Mouse (Mus musculus): ENCODE results near the gene Spon1.

Gene Spon1

GRCm38 (mm10) chr7:113841521-113841920, 75.7 kb downstream of the Spon1 start:
- no peak for DNase-seq (ENCODE audit: low spot score in 2 of 2)

DNA sequence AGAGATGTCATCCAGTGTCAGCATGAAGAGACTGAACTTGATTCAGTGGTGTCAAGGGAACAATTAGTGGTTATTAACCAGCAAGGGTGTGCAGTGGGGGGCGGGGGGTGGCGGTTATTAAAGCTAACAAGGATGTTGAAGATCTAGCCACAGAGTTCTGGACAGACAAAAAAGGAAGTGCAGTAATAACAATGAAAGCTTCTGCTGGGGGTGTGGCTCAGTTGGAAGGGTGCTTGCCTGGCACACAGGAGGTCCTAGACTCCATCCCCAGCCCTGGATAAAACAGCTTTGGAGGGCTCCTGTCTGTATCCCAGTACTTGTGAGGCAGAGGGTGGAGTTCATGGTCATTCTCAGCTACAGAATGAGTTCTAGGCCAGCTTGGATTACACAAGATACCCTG, 77.4 kb downstream of the Spon1 start:
- no peak for DNase-seq (ENCODE audit: low spot score in 2 of 2)

- no peak for DNase-seq (ENCODE audit: low spot score in 2 of 2)
These were observed 79.4 kb downstream of the Spon1 start for GRCm38 (mm10) chr7:113845191-113845590.

GRCm38 (mm10) chr7:113846553-113846952, 80.8 kb downstream of the Spon1 start:
- DNase-seq (ENCODE audit: low spot score in 2 of 2): no peak

GRCm38 (mm10) chr7:113847041-113847819, 81.4 kb downstream of the Spon1 start:
- DNase-seq (ENCODE audit: low spot score in 2 of 2): no peak

DNA sequence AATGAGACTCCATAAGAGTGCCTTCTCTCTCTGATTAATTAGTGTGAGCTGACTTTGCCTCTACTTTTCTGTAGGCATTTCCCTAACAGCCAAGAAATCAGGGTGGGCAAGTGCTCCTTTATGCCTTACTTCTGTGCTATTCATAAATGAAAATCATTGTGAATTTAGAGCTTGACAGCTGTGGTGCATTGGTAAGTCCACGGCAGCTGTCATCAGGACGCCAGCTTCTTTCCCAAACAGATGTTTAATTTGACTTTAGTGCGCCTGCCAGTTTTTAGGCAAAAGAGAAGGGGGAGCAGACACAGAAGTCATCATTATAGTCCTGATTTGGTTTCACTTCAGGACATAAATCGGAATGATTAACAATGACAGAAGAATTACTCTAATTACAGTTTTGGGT, 84.6 kb downstream of the Spon1 start:
- DNase-seq (ENCODE audit: low spot score in 2 of 2): no peak

- DNase-seq (ENCODE audit: low spot score in 2 of 2): no peak
These were observed 89.6 kb downstream of the Spon1 start for GRCm38 (mm10) chr7:113855396-113855795.

GRCm38 (mm10) chr7:113856067-113856466, 90.3 kb downstream of the Spon1 start:
- no peak for DNase-seq (ENCODE audit: low spot score in 2 of 2)

- DNase-seq (ENCODE audit: low spot score in 2 of 2): no peak
These were observed 93.7 kb downstream of the Spon1 start for GRCm38 (mm10) chr7:113859480-113859881.

DNA sequence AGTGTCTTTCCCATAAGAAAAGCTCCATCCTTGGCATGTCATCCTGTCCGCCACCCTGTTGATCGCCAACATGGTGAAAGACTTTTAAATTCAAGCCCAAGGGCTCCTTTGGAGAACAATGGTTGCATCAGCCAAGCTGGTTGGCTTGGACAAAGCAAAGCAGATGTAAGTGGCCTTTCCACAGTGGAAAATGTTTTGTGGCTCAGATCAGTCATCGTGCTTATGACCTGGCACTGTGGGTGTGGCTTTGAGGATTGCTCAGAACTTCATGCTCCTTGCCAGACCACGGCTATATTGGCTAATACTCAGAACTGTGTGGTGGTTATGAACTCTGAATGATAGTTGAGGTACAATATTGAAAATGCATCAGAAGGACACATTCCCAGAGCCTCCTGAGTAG, 96.2 kb downstream of the Spon1 start:
- no peak for DNase-seq (ENCODE audit: low spot score in 2 of 2)

- no peak for DNase-seq (ENCODE audit: low spot score in 2 of 2)
These were observed 107.0 kb downstream of the Spon1 start for GRCm38 (mm10) chr7:113872846-113873245.

DNA sequence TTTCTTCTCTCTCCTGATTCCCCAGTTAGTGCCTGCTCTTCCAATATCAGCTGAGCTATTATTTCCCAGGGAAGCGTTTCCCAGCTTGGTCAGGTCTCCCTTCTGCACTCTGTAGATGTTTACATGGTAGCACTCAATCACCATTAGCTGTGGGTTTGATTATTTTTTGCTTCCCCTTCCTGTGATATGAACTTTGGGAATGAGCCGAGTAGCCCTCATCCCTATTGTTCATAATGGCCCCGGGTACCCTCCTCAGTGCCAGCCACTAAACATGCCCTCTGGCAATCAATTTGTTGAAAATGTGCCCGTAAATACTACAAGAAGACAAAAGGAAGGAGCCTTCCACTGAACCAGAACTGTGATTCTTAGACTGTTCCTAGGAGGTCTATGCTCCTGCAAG, 111.7 kb downstream of the Spon1 start:
- DNase-seq (ENCODE audit: low spot score in 2 of 2): no peak

DNA sequence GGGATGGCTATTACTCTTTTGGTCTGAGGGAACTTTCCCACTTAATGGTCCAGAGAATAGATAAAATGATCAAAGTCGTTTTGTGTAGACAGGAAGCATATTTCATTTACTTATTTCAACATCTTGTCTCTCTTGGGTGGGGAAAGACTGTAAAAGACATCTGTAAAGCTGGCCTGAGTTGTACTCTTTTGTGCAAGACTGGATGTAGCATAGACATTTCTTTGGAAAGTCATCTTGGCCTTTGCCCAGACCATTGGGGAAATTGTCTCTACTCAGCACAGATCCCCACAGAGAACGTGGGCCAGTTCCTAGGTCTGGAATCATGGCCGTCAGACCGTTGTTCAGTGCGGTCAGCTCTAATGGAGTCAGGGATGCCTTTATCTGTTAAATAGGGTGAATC, 112.1 kb downstream of the Spon1 start:
- DNase-seq (ENCODE audit: low spot score in 2 of 2): no peak

DNA sequence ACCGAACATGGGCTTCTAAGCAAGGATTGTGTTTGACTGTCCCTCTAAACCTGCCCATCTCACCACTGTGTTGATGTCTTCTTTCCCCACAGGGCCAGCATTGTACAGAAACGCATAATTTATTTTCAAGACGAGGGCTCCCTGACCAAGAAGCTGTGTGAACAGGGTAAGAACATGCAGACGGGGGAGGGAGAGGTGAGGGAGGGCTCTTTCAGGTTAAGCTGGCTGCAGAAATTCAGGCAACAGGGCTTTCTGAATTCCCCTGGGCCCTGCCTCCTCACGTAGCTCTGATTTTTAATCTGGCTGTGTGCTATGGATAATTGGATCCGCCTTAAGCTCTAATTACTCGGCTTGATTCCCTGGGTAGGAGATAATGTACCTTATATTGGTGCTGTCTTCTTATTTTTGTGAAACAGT, 113.3 kb downstream of the Spon1 start:
- no peak for DNase-seq (ENCODE audit: low spot score in 2 of 2)

DNA sequence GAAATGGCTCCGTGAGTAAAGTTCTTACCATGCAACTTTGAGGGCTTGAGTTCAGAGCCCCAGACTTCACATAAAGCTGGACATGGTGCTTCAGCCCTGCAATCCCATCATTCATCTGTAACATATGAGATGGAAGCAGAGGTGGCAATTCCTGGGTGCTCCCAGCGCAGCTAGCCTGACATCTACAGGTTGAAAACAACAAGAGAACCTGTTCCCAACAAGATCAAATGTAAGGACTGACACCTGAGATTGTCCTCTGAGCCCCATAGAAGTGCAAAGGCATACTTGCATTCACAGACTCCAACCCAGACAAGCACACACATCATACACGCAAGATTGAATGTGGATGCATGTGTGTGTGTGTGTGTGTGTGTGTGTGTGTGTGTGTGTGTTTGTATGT, 114.2 kb downstream of the Spon1 start:
- no peak for DNase-seq (ENCODE audit: low spot score in 2 of 2)

DNA sequence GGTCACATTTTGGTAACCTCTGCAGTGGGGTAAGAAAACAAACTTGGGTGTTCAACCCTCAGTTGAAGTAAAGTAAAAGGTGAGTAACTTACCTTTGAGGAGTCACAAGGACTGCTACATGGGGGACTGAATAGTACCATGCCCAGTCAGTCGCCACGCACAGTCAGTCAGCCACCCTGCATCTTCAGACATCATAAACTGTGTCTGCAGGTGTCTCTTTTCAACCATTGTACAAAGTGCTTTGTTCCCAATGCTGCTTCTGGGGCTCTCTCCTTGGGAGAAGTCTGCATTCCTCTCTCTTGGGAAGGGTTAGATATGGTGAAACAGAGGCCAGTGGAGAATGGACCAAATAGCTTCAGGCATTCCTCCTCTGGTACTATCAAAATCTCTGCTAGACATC, 125.0 kb downstream of the Spon1 start:
- no peak for DNase-seq (ENCODE audit: low spot score in 2 of 2)

GRCm38 (mm10) chr7:113891491-113891890, 125.7 kb downstream of the Spon1 start:
- no peak for DNase-seq (ENCODE audit: low spot score in 2 of 2)

- DNase-seq (ENCODE audit: low spot score in 2 of 2): no peak
These were observed 128.3 kb downstream of the Spon1 start for GRCm38 (mm10) chr7:113893944-113894662.

GRCm38 (mm10) chr7:113895266-113895665, 129.5 kb downstream of the Spon1 start:
- no peak for DNase-seq (ENCODE audit: low spot score in 2 of 2)

GRCm38 (mm10) chr7:113898388-113898787, 132.6 kb downstream of the Spon1 start:
- no peak for DNase-seq (ENCODE audit: low spot score in 2 of 2)

GRCm38 (mm10) chr7:113901511-113901910, 135.7 kb downstream of the Spon1 start:
- DNase-seq (ENCODE audit: low spot score in 2 of 2): no peak

GRCm38 (mm10) chr7:113901941-113902515, 136.2 kb downstream of the Spon1 start:
- DNase-seq (ENCODE audit: low spot score in 2 of 2): no peak
